In genomic region chr3:25807559-25807958, GRCm38 (mm10) we compare ENCODE assay signal across 9 mouse cellular contexts.
A peak's percentile ranks its signal among the peaks of the same experiment; 100 is the strongest.
DNase-seq lines count a peak whose midpoint lies in the region; ATAC-seq lines count a peak whose summit lies in the region.
"Had no signal": no experiment of that assay in that cellular context is flagged by ENCODE, and none has a peak within 500 bp of the region (broad histone marks: within the 10 kb centered on the region; RNA-seq: fewer than 3 reads in every experiment).

No protein-coding gene starts in this region.

- H3K27ac ChIP-seq in hindbrain, embryonic 12.5 days: peak overlapping the region; percentile 40; the same call in 1 of the 2 replicates
- H3K27ac ChIP-seq in midbrain, embryonic 15.5 days: peak overlapping the region; percentile 62

- no peaks in the 10 kb centered on the region for H3K27me3 ChIP-seq in hindbrain, embryonic 12.5 days
- H3K27me3 ChIP-seq in midbrain, embryonic 15.5 days (replicated peaks): no peaks in the 10 kb centered on the region

- peak; percentile 99 for ATAC-seq in hindbrain, embryonic 12.5 days (ENCODE audit: low FRiP score)
- peak; percentile 96 for ATAC-seq in midbrain, embryonic 15.5 days (replicated peaks)
- no peak for ATAC-seq in monocyte, adult 5-6 weeks (replicated peaks; ENCODE audit: insufficient number of reproducible peaks, low FRiP score, low TSS enrichment, poor library complexity, severe bottlenecking)

- WGBS in hindbrain, embryonic 12.5 days: 12% methylated on average over 3 of the region's 3 CpGs
- WGBS in midbrain, embryonic 15.5 days: 25% methylated on average over 3 of the region's 3 CpGs

- DNase-seq in ZHBTc4 (ENCODE audit: low read depth, low spot score): peak; percentile 21
- DNase-seq in cerebellum, postnatal 25 days: peak; percentile 30 to 62
- no peak for DNase-seq in urinary bladder, postnatal 4 days (ENCODE audit: low spot score in 2 of 2)
- no peak for DNase-seq in heart, postnatal 14 days
- DNase-seq in yolk sac, embryonic 10.5 days (ENCODE audit: low spot score): no peak

- no peak overlapping the region for H3K9ac ChIP-seq in hindbrain, embryonic 12.5 days
- no peak overlapping the region for H3K9ac ChIP-seq in midbrain, embryonic 15.5 days

- H3K4me1 ChIP-seq in hindbrain, embryonic 12.5 days: 0 out of 2 replicates have a peak, but pooled peaks cover 3% of the 10 kb centered on the region
- peaks cover 9% of the 10 kb centered on the region; the same call in 1 of the 2 replicates for H3K4me1 ChIP-seq in midbrain, embryonic 15.5 days

- no peak overlapping the region for H3K4me3 ChIP-seq in hindbrain, embryonic 12.5 days
- no peak overlapping the region for H3K4me3 ChIP-seq in midbrain, embryonic 15.5 days
- H3K4me3 ChIP-seq: left cerebral cortex, adult 2 months had no signal

- H3K9me3 ChIP-seq in hindbrain, embryonic 12.5 days (replicated peaks): no peaks in the 10 kb centered on the region
- no peaks in the 10 kb centered on the region for H3K9me3 ChIP-seq in midbrain, embryonic 15.5 days

- no peaks in the 10 kb centered on the region for H3K36me3 ChIP-seq in hindbrain, embryonic 12.5 days
- no peaks in the 10 kb centered on the region for H3K36me3 ChIP-seq in midbrain, embryonic 15.5 days (replicated peaks)

- intact Hi-C loops in heart, postnatal 14 days (cut with DNase I): no loop called here

- H3K4me2 ChIP-seq in hindbrain, embryonic 12.5 days (replicated peaks): no peak overlapping the region
- H3K4me2 ChIP-seq in midbrain, embryonic 15.5 days: peak overlapping the region; percentile 8; the same call in 1 of the 2 replicates

Comparison
In these comparisons a context has a peak if more than half of its experiments do, and no peak if none do; other contexts are left out.
1. DNase-seq: peak in ZHBTc4 (single experiment) and cerebellum, postnatal 25 days (2 of 2); none in urinary bladder, postnatal 4 days (0 of 2), heart, postnatal 14 days (0 of 2) and yolk sac, embryonic 10.5 days (single experiment).